Mouse (Mus musculus): ENCODE results near the gene Zwilch. TPM values are rescaled to one million over a fixed set of nuclear protein-coding genes. Genes with fewer than 3 reads are reported as not detected.
"Not testable (repeated sequence)": the region's sequence is repeated elsewhere in the genome, so short reads cannot be mapped to it uniquely, and the experiment has no call there.

The Zwilch gene
- polyA plus RNA-seq, 1 experiment from 2014 or later = 6.2 TPM

DNA sequence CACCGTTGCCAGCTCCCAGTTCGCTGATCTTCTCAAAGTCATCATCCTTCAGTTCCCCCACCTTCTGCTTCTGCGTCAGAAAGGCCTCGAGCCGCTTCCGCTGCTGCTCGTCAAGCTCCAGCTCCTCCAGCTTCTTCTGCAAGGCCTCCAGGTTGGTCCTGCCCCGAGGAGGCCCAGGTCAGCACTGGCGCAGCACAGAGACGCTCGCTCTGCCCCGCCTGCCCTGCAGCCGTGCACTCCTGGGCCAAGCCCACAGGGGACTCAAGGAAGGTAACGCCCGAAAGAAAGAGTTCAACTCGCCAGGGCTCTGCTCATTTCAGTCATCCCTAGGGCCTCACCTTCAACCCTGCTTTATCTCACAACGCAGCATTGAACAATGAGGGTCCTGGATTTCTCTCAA is 41.5 kb upstream of the Zwilch start:
- 93% methylated on average over 17 of the region's 17 CpGs for WGBS
- H3K4me2 ChIP-seq (ENCODE audit: low read length) = no peak overlapping the region
- 0 out of 2 replicates have a peak, but pooled peaks cover 10% of the 10 kb centered on the region for H3K36me3 ChIP-seq (ENCODE audit: control insufficient read depth, insufficient read depth, low read length)
- H3K9me3 ChIP-seq (replicated peaks; ENCODE audit: control insufficient read depth, low read length) = no peaks in the 10 kb centered on the region
- no peak overlapping the region for H3K9ac ChIP-seq (ENCODE audit: low read length)
- H3K27me3 ChIP-seq (replicated peaks; ENCODE audit: control insufficient read depth, insufficient read depth, low read length) = no peaks in the 10 kb centered on the region
- H3K27ac ChIP-seq (ENCODE audit: low read depth, low read length) = no peak overlapping the region
- no peak overlapping the region for H3K4me3 ChIP-seq (ENCODE audit: low read depth, low read length)
- no peak for ATAC-seq
- no peak for DNase-seq (ENCODE audit: low spot score)
- no peaks in the 10 kb centered on the region for H3K4me1 ChIP-seq (ENCODE audit: control insufficient read depth, insufficient read depth, low read length)

DNA sequence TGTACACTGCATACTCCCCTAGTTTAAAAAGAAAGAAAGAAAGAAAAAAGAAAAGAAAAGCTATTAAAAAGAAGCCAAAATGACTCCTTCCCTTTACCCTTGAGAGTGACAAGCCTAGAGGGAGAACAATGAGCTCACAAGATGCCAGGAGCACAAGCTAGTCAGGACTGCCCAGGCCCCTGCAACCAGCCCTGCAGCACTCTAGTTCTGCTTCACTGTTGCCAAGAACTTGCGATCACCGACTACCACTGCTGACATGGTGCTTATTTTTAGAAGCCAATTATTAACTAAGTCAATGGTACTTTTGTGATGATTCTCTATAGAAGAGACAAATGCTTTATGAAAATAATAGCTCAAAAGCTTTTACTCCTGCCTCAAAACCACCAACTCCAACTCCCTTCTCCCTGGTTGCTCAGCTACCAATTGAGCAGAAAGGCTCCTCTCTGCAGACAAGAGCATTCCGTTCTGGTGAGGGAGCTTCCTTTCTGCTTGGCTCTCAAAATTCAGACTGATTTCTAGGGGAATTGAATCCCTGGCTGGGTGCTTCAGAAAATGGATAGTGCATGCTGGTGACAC is 34.7 kb upstream of the Zwilch start:
- 75% methylated on average over 3 of the region's 3 CpGs for WGBS
- Histone ChIP-seq H3K27me3 (replicated peaks; ENCODE audit: control insufficient read depth, insufficient read depth, low read length) (no peaks in the 10 kb centered on the region), H3K9me3 (replicated peaks; ENCODE audit: control insufficient read depth, low read length) (no peaks in the 10 kb centered on the region), H3K4me3 (ENCODE audit: low read depth, low read length) (no peak overlapping the region), H3K9ac (ENCODE audit: low read length) (no peak overlapping the region), H3K4me1 (ENCODE audit: control insufficient read depth, insufficient read depth, low read length) (no peaks in the 10 kb centered on the region), H3K27ac (ENCODE audit: low read depth, low read length) (no peak overlapping the region), H3K4me2 (ENCODE audit: low read length) (no peak overlapping the region), H3K36me3 (ENCODE audit: control insufficient read depth, insufficient read depth, low read length) (peaks cover 16% of the 10 kb centered on the region)
- DNase-seq (ENCODE audit: low spot score) = no peak
- ATAC-seq = no peak

DNA sequence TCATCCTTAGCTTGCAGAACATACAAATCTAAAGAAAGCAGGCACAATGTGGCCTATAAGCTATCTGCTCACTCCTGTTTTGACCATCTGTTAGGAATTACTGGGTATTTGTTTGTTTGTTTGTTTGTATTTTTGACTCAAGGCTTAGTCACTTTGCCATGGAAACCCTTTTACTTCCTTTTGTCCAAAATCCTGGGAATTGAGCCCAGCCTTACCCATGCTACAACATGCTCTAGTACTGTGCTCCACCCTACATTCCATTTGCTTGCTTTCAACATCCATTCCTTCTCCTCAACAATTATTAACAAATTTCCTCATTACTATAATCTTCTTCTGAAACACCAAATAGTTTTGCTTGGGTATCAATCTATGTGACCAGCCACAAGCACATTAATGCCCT is 30.0 kb upstream of the Zwilch start:
- H3K27me3 ChIP-seq (replicated peaks; ENCODE audit: control insufficient read depth, insufficient read depth, low read length) = no peaks in the 10 kb centered on the region
- ATAC-seq = no peak

DNA sequence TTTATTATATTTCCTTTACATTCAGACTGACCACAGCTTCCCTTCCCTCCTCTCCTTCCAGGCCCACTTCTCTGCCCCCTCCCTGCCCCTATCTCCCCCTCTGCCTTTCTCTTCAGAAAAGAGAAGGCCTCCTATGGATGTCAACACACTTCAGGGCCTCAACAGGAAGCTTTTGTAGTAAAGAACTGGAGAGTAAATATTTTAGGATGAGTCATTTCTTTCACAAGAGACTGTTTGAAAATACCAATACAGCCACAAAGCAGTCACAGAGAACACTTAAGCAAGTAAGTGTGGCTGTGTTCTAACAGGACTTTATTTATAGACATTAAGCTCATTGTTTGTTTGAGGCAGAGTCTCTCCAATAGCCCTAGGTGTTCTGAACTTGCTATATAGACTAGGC is 29.4 kb upstream of the Zwilch start:
- no peak overlapping the region for H3K27ac ChIP-seq (ENCODE audit: low read depth, low read length)
- H3K36me3 ChIP-seq (ENCODE audit: control insufficient read depth, insufficient read depth, low read length) = peaks cover 13% of the 10 kb centered on the region
- no peaks in the 10 kb centered on the region for H3K27me3 ChIP-seq (replicated peaks; ENCODE audit: control insufficient read depth, insufficient read depth, low read length)
- ATAC-seq (no peak), DNase-seq (ENCODE audit: low spot score) (no peak)
- no peak overlapping the region for H3K4me2 ChIP-seq (ENCODE audit: low read length)
- H3K4me1 ChIP-seq (ENCODE audit: control insufficient read depth, insufficient read depth, low read length) = no peaks in the 10 kb centered on the region
- H3K9ac ChIP-seq (ENCODE audit: low read length) = no peak overlapping the region
- no peaks in the 10 kb centered on the region for H3K9me3 ChIP-seq (replicated peaks; ENCODE audit: control insufficient read depth, low read length)
- no peak overlapping the region for H3K4me3 ChIP-seq (ENCODE audit: low read depth, low read length)

More for the DNA sequence above, 30.0 kb upstream of the Zwilch start:
- Histone ChIP-seq H3K4me2 (ENCODE audit: low read length) (no peak overlapping the region), H3K4me3 (ENCODE audit: low read depth, low read length) (no peak overlapping the region), H3K36me3 (ENCODE audit: control insufficient read depth, insufficient read depth, low read length) (peaks cover 13% of the 10 kb centered on the region), H3K9me3 (replicated peaks; ENCODE audit: control insufficient read depth, low read length) (no peaks in the 10 kb centered on the region), H3K27ac (ENCODE audit: low read depth, low read length) (no peak overlapping the region), H3K9ac (ENCODE audit: low read length) (no peak overlapping the region), H3K4me1 (ENCODE audit: control insufficient read depth, insufficient read depth, low read length) (no peaks in the 10 kb centered on the region)
- DNase-seq (ENCODE audit: low spot score) = no peak

DNA sequence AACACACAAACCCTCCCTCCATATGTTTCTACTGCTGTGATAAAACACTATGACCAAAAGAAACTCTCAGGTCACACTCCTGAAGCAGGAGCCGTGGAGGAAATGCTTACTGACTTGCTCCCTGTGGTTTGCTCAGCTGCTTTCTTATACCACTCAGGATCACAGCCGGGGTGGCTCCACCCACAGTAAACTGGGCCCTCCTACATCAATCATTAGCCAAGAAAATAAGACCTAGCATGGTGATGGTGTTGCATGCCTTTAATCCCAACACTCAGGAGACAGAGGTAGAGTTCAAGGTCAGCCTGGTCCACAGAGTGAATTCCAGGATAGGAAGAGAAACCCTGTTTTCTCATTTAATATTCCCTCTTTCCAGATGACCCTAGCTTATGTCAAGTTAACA is 27.0 kb upstream of the Zwilch start:
- no peak for DNase-seq (ENCODE audit: low spot score)
- no peaks in the 10 kb centered on the region for H3K4me1 ChIP-seq (ENCODE audit: control insufficient read depth, insufficient read depth, low read length)
- no peaks in the 10 kb centered on the region for H3K9me3 ChIP-seq (replicated peaks; ENCODE audit: control insufficient read depth, low read length)
- H3K9ac ChIP-seq (ENCODE audit: low read length) = no peak overlapping the region
- H3K4me3 ChIP-seq (ENCODE audit: low read depth, low read length) = no peak overlapping the region
- 78% methylated on average over 2 of the region's 2 CpGs for WGBS
- H3K4me2 ChIP-seq (ENCODE audit: low read length) = no peak overlapping the region
- H3K36me3 ChIP-seq (ENCODE audit: control insufficient read depth, insufficient read depth, low read length) = peaks cover 13% of the 10 kb centered on the region
- ATAC-seq = no peak
- no peak overlapping the region for H3K27ac ChIP-seq (ENCODE audit: low read depth, low read length)
- H3K27me3 ChIP-seq (replicated peaks; ENCODE audit: control insufficient read depth, insufficient read depth, low read length) = no peaks in the 10 kb centered on the region

DNA sequence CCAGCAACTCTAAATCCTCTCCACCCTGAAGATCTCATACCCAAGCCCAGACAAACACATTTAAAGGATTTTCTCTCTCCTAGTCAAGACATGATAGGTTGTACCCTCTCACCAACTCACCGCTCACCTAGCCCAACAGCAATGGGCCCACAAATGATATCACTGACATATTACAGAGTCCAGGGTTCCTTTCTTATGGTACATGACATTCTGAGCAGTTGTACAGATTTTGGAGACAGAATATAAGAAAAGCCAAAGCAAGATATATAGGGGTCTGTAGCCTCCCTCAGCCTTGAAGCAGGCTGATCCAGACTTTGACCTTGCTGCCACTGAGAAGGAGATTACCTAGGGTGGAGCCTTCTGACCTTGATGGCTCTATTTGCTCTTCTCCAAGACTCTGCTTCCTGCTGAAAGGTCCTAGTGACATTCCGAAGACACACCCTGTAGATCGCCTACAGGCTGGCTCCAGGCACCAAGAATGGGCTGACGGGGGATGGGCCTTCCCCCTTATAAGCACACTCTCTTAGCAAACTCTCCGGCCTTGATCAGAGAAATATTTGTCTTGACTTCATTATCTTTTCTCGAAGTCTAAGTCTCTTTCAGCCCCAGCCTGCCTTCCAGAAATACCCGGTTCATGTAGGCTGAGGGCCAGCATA is 26.0 kb upstream of the Zwilch start:
- 90% methylated on average over 7 of the region's 7 CpGs for WGBS
- H3K4me2 ChIP-seq (ENCODE audit: low read length) = not testable (repeated sequence)

DNA sequence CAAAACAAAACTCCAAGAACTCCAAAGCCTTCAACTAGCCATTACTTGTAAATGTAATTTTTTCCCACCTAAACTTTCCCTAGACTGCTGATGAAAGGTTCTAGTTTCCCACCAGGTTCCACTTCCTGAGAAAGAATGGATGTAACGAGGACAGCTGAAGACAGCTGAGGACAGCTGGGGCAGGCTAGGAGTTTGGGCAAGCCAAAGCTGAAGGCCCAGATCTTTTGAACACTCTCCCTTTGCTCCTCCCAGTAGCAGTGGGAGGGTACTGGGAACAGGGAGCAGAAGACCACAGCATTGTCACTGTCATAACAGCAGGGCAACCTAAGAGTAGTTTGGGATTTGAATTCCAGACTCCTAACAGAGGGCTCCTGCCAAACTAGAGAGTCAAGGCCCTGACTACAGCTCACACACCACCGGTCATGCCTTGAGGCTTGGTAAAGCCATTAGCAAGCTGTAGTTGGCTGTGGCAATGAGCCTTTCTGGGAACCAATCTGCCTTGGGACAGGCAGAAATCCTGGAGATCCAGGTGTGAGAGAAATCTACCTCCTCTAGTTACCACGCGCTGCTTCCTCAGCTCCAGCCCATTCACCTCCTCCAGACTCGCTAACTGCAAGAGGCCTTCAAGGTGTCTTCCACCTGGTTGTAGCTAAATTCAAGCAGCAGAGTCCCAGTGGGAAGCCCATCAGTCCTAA is 25.3 kb upstream of the Zwilch start:
- no peaks in the 10 kb centered on the region for H3K9me3 ChIP-seq (replicated peaks; ENCODE audit: control insufficient read depth, low read length)
- WGBS = 94% methylated on average over 5 of the region's 5 CpGs
- H3K4me1 ChIP-seq (ENCODE audit: control insufficient read depth, insufficient read depth, low read length) = no peaks in the 10 kb centered on the region
- peaks cover 13% of the 10 kb centered on the region for H3K36me3 ChIP-seq (ENCODE audit: control insufficient read depth, insufficient read depth, low read length)
- DNase-seq (ENCODE audit: low spot score) = no peak
- no peak overlapping the region for H3K4me2 ChIP-seq (ENCODE audit: low read length)
- ATAC-seq = no peak
- no peak overlapping the region for H3K9ac ChIP-seq (ENCODE audit: low read length)
- H3K27ac ChIP-seq (ENCODE audit: low read depth, low read length) = no peak overlapping the region
- H3K27me3 ChIP-seq (replicated peaks; ENCODE audit: control insufficient read depth, insufficient read depth, low read length) = no peaks in the 10 kb centered on the region
- H3K4me3 ChIP-seq (ENCODE audit: low read depth, low read length) = no peak overlapping the region

More for the DNA sequence above, 26.0 kb upstream of the Zwilch start:
- H3K9me3 ChIP-seq (replicated peaks; ENCODE audit: control insufficient read depth, low read length); H3K4me3 ChIP-seq (ENCODE audit: low read depth, low read length); DNase-seq (ENCODE audit: low spot score); ATAC-seq; H3K9ac ChIP-seq (ENCODE audit: low read length); H3K27ac ChIP-seq (ENCODE audit: low read depth, low read length); H3K36me3 ChIP-seq (ENCODE audit: control insufficient read depth, insufficient read depth, low read length); H3K4me1 ChIP-seq (ENCODE audit: control insufficient read depth, insufficient read depth, low read length); H3K27me3 ChIP-seq (replicated peaks; ENCODE audit: control insufficient read depth, insufficient read depth, low read length): not testable (repeated sequence)

DNA sequence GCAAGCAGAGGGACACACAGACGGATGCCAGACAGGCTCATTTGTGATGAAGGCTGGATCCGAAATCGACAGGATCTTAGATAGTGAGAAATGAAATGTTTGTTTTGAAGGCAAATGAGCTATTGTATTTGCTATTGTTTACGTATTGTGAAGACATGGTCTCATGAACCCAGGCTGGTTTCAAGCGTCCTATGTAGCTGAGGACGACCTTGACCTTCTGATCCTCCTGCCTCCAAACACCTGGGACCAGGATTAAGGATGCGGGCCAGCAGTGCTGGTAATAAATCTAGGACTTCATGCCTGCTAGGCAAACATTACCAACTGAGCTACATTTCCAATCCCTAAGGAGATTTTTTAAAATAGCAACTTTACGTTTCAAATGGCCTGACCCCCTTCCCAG is 24.6 kb upstream of the Zwilch start:
- H3K4me1 ChIP-seq (ENCODE audit: control insufficient read depth, insufficient read depth, low read length) = no peaks in the 10 kb centered on the region
- no peak overlapping the region for H3K9ac ChIP-seq (ENCODE audit: low read length)
- no peaks in the 10 kb centered on the region for H3K27me3 ChIP-seq (replicated peaks; ENCODE audit: control insufficient read depth, insufficient read depth, low read length)
- no peaks in the 10 kb centered on the region for H3K9me3 ChIP-seq (replicated peaks; ENCODE audit: control insufficient read depth, low read length)
- H3K27ac ChIP-seq (ENCODE audit: low read depth, low read length) = no peak overlapping the region
- DNase-seq (ENCODE audit: low spot score) (no peak), ATAC-seq (no peak)
- no peak overlapping the region for H3K4me3 ChIP-seq (ENCODE audit: low read depth, low read length)
- H3K4me2 ChIP-seq (ENCODE audit: low read length) = no peak overlapping the region
- peaks cover 15% of the 10 kb centered on the region for H3K36me3 ChIP-seq (ENCODE audit: control insufficient read depth, insufficient read depth, low read length)
- 93% methylated on average over 8 of the region's 8 CpGs for WGBS

DNA sequence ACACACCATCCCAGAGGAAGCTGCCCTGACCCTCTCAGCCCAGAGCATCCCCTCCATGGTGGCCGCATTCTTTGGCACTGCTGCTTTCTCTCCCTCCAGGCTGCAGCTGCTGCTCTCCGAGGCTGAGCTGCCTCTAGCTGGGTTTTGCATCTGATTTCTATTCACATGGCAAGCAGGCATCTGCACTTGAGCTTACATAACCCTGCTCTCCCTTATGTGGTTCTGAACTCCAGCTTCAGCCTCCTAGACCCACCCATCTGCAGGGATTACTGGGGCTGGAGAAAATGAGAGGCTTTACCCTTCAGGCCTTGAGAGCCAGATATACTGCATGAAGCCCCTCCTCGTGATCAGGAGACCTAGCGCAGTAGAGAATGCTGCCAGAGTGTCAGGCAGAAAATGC is 22.6 kb upstream of the Zwilch start:
- H3K36me3 ChIP-seq (ENCODE audit: control insufficient read depth, insufficient read depth, low read length) = peaks cover 17% of the 10 kb centered on the region
- H3K27ac ChIP-seq (ENCODE audit: low read depth, low read length) = no peak overlapping the region
- H3K27me3 ChIP-seq (replicated peaks; ENCODE audit: control insufficient read depth, insufficient read depth, low read length) = no peaks in the 10 kb centered on the region
- WGBS = 89% methylated on average over 4 of the region's 4 CpGs
- no peak overlapping the region for H3K4me2 ChIP-seq (ENCODE audit: low read length)
- no peaks in the 10 kb centered on the region for H3K4me1 ChIP-seq (ENCODE audit: control insufficient read depth, insufficient read depth, low read length)
- DNase-seq (ENCODE audit: low spot score) (no peak), ATAC-seq (no peak)
- no peak overlapping the region for H3K9ac ChIP-seq (ENCODE audit: low read length)
- no peak overlapping the region for H3K4me3 ChIP-seq (ENCODE audit: low read depth, low read length)
- H3K9me3 ChIP-seq (replicated peaks; ENCODE audit: control insufficient read depth, low read length) = no peaks in the 10 kb centered on the region
